Mouse (Mus musculus) right cerebral cortex, postnatal 25 days (tissue): ENCODE measurements around the gene Enpp4.

Source experiments
- DNase-seq: peaks from one replicate; pipeline ENCODE4 v3.0.0; 2022

Gene Enpp4

GRCm38 (mm10) chr17:44105287-44106138, at the start of gene Enpp4:
Enpp4 (minus strand) TSS chr17:44105809.
- DNase-seq = peak; percentile 89

GRCm38 (mm10) chr17:44155204-44155603, 49.6 kb upstream of the Enpp4 start:
- no peak for DNase-seq

GRCm38 (mm10) chr17:44153871-44154270, 48.3 kb upstream of the Enpp4 start:
- no peak for DNase-seq

- no peak for DNase-seq
These were observed 46.3 kb upstream of the Enpp4 start for GRCm38 (mm10) chr17:44151889-44152288.

GRCm38 (mm10) chr17:44151130-44151529, 45.5 kb upstream of the Enpp4 start:
- DNase-seq = no peak

GRCm38 (mm10) chr17:44148109-44148846, 42.7 kb upstream of the Enpp4 start:
- DNase-seq = no peak

GRCm38 (mm10) chr17:44145806-44146205, 40.2 kb upstream of the Enpp4 start:
- no peak for DNase-seq

- no peak for DNase-seq
These were observed 31.4 kb upstream of the Enpp4 start for GRCm38 (mm10) chr17:44136863-44137640.

- no peak for DNase-seq
These were observed 30.4 kb upstream of the Enpp4 start for GRCm38 (mm10) chr17:44136018-44136417.

- no peak for DNase-seq
These were observed 28.9 kb upstream of the Enpp4 start for GRCm38 (mm10) chr17:44134545-44134944.

- DNase-seq = no peak
These were observed 28.5 kb upstream of the Enpp4 start for GRCm38 (mm10) chr17:44134106-44134505.

GRCm38 (mm10) chr17:44130429-44130828, 24.8 kb upstream of the Enpp4 start:
- peak; percentile 45 for DNase-seq

- DNase-seq = no peak
These were observed 23.6 kb upstream of the Enpp4 start for GRCm38 (mm10) chr17:44129092-44129750.

- no peak for DNase-seq
These were observed 15.9 kb upstream of the Enpp4 start for GRCm38 (mm10) chr17:44121366-44122100.

- no peak for DNase-seq
These were observed 12.6 kb upstream of the Enpp4 start for GRCm38 (mm10) chr17:44118231-44118630.

GRCm38 (mm10) chr17:44117721-44118120, 12.1 kb upstream of the Enpp4 start:
- DNase-seq = no peak

- no peak for DNase-seq
These were observed 11.0 kb upstream of the Enpp4 start for GRCm38 (mm10) chr17:44116584-44116983.

GRCm38 (mm10) chr17:44108331-44108730, 2.7 kb upstream of the Enpp4 start:
- no peak for DNase-seq

- no peak for DNase-seq
These were observed 3.6 kb downstream of the Enpp4 start for GRCm38 (mm10) chr17:44101961-44102360.

- DNase-seq = no peak
These were observed 4.7 kb downstream of the Enpp4 start for GRCm38 (mm10) chr17:44100906-44101305.

GRCm38 (mm10) chr17:44100486-44100885, 5.1 kb downstream of the Enpp4 start:
- DNase-seq = no peak

GRCm38 (mm10) chr17:44091512-44091911, 14.1 kb downstream of the Enpp4 start:
- DNase-seq = no peak
